Mouse (Mus musculus) liver, adult 2 months (tissue): ENCODE measurements around the gene Mfng. TPM values are rescaled to one million over a fixed set of nuclear protein-coding genes. Genes with fewer than 3 reads are reported as not detected.

Source experiments
- DNase-seq: peaks from one replicate; pipeline ENCODE4 v3.0.0-alpha.2; 2011; ENCODE audit warnings: low read depth, low spot score; ENCODE audit errors: extremely low read depth
- H3K27ac ChIP-seq: fragments of 200-500 bp; replicated peaks from 2 replicates; pipeline ENCODE4 v1.5.1; 2012; ENCODE audit warnings: low read depth, mild to moderate bottlenecking, control low read depth, inconsistent platforms, low read length; ENCODE audit not compliant: insufficient read depth
- H3K27me3 ChIP-seq: fragments of 200-500 bp; 2 replicates; pipeline ENCODE4 v1.6.1; 2012; ENCODE audit warnings: mild to moderate bottlenecking, moderate library complexity, low read length, inconsistent platforms; ENCODE audit not compliant: control insufficient read depth, insufficient read depth
- H3K36me3 ChIP-seq: fragments of 200-500 bp; 2 replicates; pipeline ENCODE4 v1.6.1; 2012; ENCODE audit warnings: low read length, inconsistent platforms; ENCODE audit not compliant: control insufficient read depth, insufficient read depth
- H3K4me1 ChIP-seq: fragments of 200-500 bp; 2 replicates; pipeline ENCODE4 v1.6.1; 2011; ENCODE audit warnings: low read length; ENCODE audit not compliant: control insufficient read depth, insufficient read depth
- H3K4me3 ChIP-seq: fragments of 200-500 bp; 2 replicates; pipeline ENCODE4 v1.5.1; 2011; ENCODE audit warnings: low read depth, mild to moderate bottlenecking, control low read depth, low read length, moderate library complexity; ENCODE audit not compliant: insufficient read depth
- H3K79me2 ChIP-seq: fragments of 200-500 bp; 2 replicates; pipeline ENCODE4 v1.6.1; 2012; ENCODE audit warnings: inconsistent platforms, mild to moderate bottlenecking, low read length, moderate library complexity; ENCODE audit not compliant: control insufficient read depth, insufficient read depth
- H3K9ac ChIP-seq: fragments of 200-500 bp; 2 replicates; pipeline ENCODE4 v1.6.1; 2012; ENCODE audit warnings: low read depth, mild to moderate bottlenecking, control low read depth, inconsistent platforms, low read length
- CTCF ChIP-seq: fragments of 200-500 bp; IDR thresholded peaks from 2 replicates; pipeline ENCODE4 v1.5.1; 2011; ENCODE audit warnings: low read depth, low read length, control low read depth
- POLR2A ChIP-seq: fragments of 200-500 bp; IDR thresholded peaks from 2 replicates; pipeline ENCODE4 v1.6.1; 2011; ENCODE audit warnings: low read length, control low read depth; ENCODE audit not compliant: insufficient read depth; ENCODE audit errors: extremely low read depth
- WGBS: fragments of 180-500 bp; shearing (Covaris S2); methylation state at CpG from one replicate; pipeline ENCODE4 v1.1.7; 2018; 5-methylcytosine and 5-hydroxymethylcytosine counted together
- polyA plus RNA-seq: library from polyadenylated mRNA; depleted of rRNA; stranded (reverse); fragments of >200 nt; gene quantifications from 2 replicates; pipeline ENCODE4 v1.2.3, GENCODE M21; 2012
- total RNA-seq: library from RNA; depleted of rRNA; stranded (reverse); fragments of >200 nt; gene quantifications from 2 replicates; pipeline ENCODE4 v1.2.3, GENCODE M21; 2014

The Mfng gene
- total and polyA plus RNA-seq, 2 experiments, result 0.74 to 2.3 TPM

DNA sequence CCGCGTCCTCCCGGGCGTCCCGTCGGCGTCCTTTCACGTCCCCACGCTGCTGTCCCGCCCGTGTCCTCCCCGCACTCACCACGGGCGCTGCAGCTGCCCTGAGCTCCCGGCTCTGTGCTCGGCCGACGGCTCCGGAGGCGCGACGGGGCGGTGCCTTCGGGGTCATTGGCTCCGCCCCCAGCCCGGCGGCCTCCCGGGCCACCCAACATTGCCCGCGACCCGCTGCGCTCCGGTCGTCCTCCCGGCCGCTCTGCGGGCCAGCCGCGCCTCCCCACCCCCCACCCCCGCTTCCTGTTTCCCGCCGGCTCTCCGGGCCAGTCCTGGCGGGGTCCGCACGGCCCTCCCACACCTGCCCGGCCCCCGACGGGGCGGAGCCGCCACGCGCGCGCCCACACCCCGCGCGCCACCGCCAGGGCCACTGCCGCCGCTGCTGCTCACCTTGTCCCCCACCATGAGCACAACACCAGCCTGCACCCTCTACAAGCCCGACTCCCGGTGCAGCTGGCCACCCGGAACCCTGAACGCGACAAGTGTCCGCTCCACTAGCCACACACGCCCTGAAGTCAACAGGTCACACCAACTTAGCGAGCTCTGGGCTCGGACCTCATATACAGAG, 29.6 kb upstream of the Mfng start, which contains the start of gene Card10:
TSS of gene Card10 (minus strand) at position 267 of the 616 bp plus-strand sequence.
- WGBS, result 2% methylated on average over 68 of the region's 70 CpGs
- Histone ChIP-seq H3K4me3 (peak within 1 kb of the TSS; percentile 83), H3K79me2 (peaks cover 3% of the 10 kb centered on the region; the same call in 1 of the 2 replicates), H3K36me3 (no peaks in the 10 kb centered on the region), H3K9ac (peak within 1 kb of the TSS; percentile 92), H3K27me3 (no peaks in the 10 kb centered on the region), H3K4me1 (peaks cover 16% of the 10 kb centered on the region), H3K27ac (peak within 1 kb of the TSS; percentile 62)
- DNase-seq, result peak; percentile 48
- TF ChIP-seq CTCF (no peak), POLR2A (peak; percentile 83)

- H3K27ac ChIP-seq, result peak overlapping the region; percentile 60
- peaks cover 16% of the 10 kb centered on the region for H3K4me1 ChIP-seq
- H3K27me3 ChIP-seq, result no peaks in the 10 kb centered on the region
- DNase-seq, result peak; percentile 28
- TF ChIP-seq POLR2A (no peak), CTCF (0 out of 2 replicates have a peak, but pooled peaks have one; percentile 6)
- WGBS, result 2% methylated on average over 66 of the region's 67 CpGs
- peak overlapping the region; percentile 92 for H3K9ac ChIP-seq
- H3K4me3 ChIP-seq, result peak overlapping the region; percentile 83
- peaks cover 3% of the 10 kb centered on the region; the same call in 1 of the 2 replicates for H3K79me2 ChIP-seq
- H3K36me3 ChIP-seq, result no peaks in the 10 kb centered on the region
These were observed 28.9 kb upstream of the Mfng start for GRCm38 (mm10) chr15:78801971-78802741.

DNA sequence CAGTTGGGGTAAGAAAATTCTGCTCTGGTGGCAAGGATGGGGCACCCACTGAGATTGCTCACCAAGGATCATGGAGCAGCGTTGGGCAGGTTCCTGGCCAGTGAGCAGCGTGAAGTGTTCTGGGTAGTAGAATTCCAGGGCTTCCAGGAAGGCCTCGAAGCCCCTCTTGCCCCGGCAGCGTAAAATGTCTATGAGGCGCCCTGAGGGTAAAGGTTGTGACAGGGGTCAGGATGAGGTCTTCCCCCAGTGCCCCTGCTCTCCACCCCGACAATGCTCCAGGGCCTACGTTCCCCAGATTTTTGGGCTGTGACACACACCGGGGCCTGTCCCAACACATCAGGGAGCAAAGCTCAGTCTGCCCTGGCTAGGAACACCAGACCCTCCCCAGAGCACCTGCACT, 28.3 kb upstream of the Mfng start:
- Histone ChIP-seq H3K4me1 (peaks cover 16% of the 10 kb centered on the region), H3K9ac (peak overlapping the region; percentile 92), H3K27me3 (no peaks in the 10 kb centered on the region), H3K4me3 (peak overlapping the region; percentile 83), H3K79me2 (peaks cover 3% of the 10 kb centered on the region; the same call in 1 of the 2 replicates), H3K27ac (no peak overlapping the region), H3K36me3 (no peaks in the 10 kb centered on the region)
- 37% methylated on average over 9 of the region's 9 CpGs for WGBS
- TF ChIP-seq CTCF (no peak), POLR2A (no peak)
- peak; percentile 17 for DNase-seq

DNA sequence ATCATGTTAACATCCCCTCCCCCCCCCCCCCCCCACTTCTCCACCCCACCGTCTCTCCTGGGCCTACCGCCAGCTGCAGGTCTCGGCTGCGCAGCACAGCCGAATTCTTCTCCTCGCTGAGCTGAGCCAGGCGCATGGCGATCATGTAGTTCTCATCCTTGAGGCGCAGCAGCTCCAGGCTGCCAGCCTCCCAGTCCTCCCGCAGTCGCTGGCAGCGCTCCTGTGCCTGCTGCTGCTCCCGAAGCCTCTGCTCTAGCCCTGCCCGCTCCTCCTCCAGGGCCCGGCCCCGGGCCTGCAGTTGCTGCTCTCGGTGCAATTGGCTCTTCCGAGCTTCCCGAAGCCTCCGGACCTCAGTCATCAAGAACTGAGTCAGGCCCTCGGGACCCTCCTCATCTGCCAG, 25.8 kb upstream of the Mfng start:
- peaks cover 7% of the 10 kb centered on the region; the same call in 1 of the 2 replicates for H3K79me2 ChIP-seq
- no peaks in the 10 kb centered on the region for H3K27me3 ChIP-seq
- peaks cover 14% of the 10 kb centered on the region; the same call in 1 of the 2 replicates for H3K4me1 ChIP-seq
- no peak for TF ChIP-seq POLR2A
- no peak for TF ChIP-seq CTCF
- DNase-seq, result no peak
- no peak overlapping the region for H3K4me3 ChIP-seq
- no peak overlapping the region for H3K27ac ChIP-seq
- no peaks in the 10 kb centered on the region for H3K36me3 ChIP-seq
- 87% methylated on average over 21 of the region's 21 CpGs for WGBS
- H3K9ac ChIP-seq, result no peak overlapping the region

- 92% methylated on average over 8 of the region's 8 CpGs for WGBS
- TF ChIP-seq CTCF (no peak), POLR2A (no peak)
- H3K27ac ChIP-seq, result no peak overlapping the region
- H3K4me1 ChIP-seq, result peaks cover 5% of the 10 kb centered on the region; the same call in 1 of the 2 replicates
- H3K9ac ChIP-seq, result no peak overlapping the region
- H3K27me3 ChIP-seq, result no peaks in the 10 kb centered on the region
- H3K4me3 ChIP-seq, result no peak overlapping the region
- DNase-seq, result no peak
- peaks cover 7% of the 10 kb centered on the region; the same call in 1 of the 2 replicates for H3K79me2 ChIP-seq
- H3K36me3 ChIP-seq, result peaks cover 2% of the 10 kb centered on the region; the same call in 1 of the 2 replicates
These were observed 23.7 kb upstream of the Mfng start for GRCm38 (mm10) chr15:78797060-78797329.
